Mouse (Mus musculus) adrenal gland, adult 18-20 months (tissue): ENCODE measurements around the gene Car7. TPM values are rescaled to one million over a fixed set of nuclear protein-coding genes. Genes with fewer than 3 reads are reported as not detected.

Source experiments
- total RNA-seq, 2 experiments: library from RNA; stranded (reverse); gene quantifications; 1 replicate in 1 of 2; 2 replicates in 1 of 2; pipeline ENCODE4 v1.2.3; 2021

Gene Car7
- total RNA-seq, 2 experiments from 2014 or later = 1.6 to 3.1 TPM

Other genes starting within 250 kb of the Car7 start
- gene Cmtm2a, start 241.5 kb upstream of the Car7 start, total RNA-seq = 1 to 10 TPM in 1 of 2 experiments, under 1 TPM in 1; 0.46 to 1.9 TPM
- not detected for gene Gm45711, start 224.6 kb upstream of the Car7 start, total RNA-seq
- gene Cmtm1, start 224.5 kb upstream of the Car7 start, total RNA-seq = under 1 TPM; 0.19 to 0.46 TPM
- not detected for gene Gm11020, start 213.1 kb upstream of the Car7 start, total RNA-seq
- gene Cmtm2b, start 212.5 kb upstream of the Car7 start, total RNA-seq = under 1 TPM in 1 of 2 experiments, not detected in 1; 0.45 TPM
- gene Cmtm3, start 195.3 kb upstream of the Car7 start, total RNA-seq = 10 to 100 TPM; 54.4 to 77.9 TPM
- 10 to 100 TPM; 39.6 to 44.5 TPM for gene Cmtm4, start 138.9 kb upstream of the Car7 start, total RNA-seq
- gene Dync1li2, start 91.6 kb upstream of the Car7 start, total RNA-seq = 100 to 1,000 TPM; 113 to 159 TPM
- under 1 TPM in 1 of 2 experiments, not detected in 1; 0.19 TPM for gene Terb1, start 24.8 kb upstream of the Car7 start, total RNA-seq
- 10 to 100 TPM; 31.2 to 38.1 TPM for gene Nae1, start 52 bp upstream of the Car7 start, total RNA-seq
- 10 to 100 TPM; 34.8 to 34.9 TPM for gene Pdp2, start 56.8 kb downstream of the Car7 start, total RNA-seq
- gene Cdh16, start 89.7 kb downstream of the Car7 start, total RNA-seq = under 1 TPM in 1 of 2 experiments, not detected in 1; 0.86 TPM
- gene Rrad, start 96.6 kb downstream of the Car7 start, total RNA-seq = 1 to 10 TPM; 2.7 to 9.4 TPM
- 10 to 100 TPM; 40.7 to 50.0 TPM for gene Ciao2b, start 107.3 kb downstream of the Car7 start, total RNA-seq
- gene Ces2a, start 199.3 kb downstream of the Car7 start, total RNA-seq = not detected